Mouse (Mus musculus) adrenal gland, postnatal 36 days (tissue): ENCODE data around the gene Cdh16. TPM values are rescaled to one million over a fixed set of nuclear protein-coding genes. Genes with fewer than 3 reads are reported as not detected.
"Not testable (repeated sequence)": the region's sequence is repeated elsewhere in the genome, so short reads cannot be mapped to it uniquely, and the experiment has no call there.

Experiments
- DNase-seq, 2 experiments: peaks; one replicate each; pipeline ENCODE4 v3.0.0; 2021; ENCODE audit warnings: mixed read lengths in 1 of 2
- total RNA-seq, 2 experiments: library from RNA; stranded (reverse); gene quantifications; 2 replicates each; pipeline ENCODE4 v1.2.3; 2021

The Cdh16 gene
- total RNA-seq, 2 experiments from 2014 or later = not detected

GRCm38 (mm10) chr8:104613119-104613518 is 11.1 kb downstream of the Cdh16 start:
- no peak for DNase-seq

- no peak for DNase-seq
Observed at GRCm38 (mm10) chr8:104611613-104612012, 12.6 kb downstream of the Cdh16 start.

DNA sequence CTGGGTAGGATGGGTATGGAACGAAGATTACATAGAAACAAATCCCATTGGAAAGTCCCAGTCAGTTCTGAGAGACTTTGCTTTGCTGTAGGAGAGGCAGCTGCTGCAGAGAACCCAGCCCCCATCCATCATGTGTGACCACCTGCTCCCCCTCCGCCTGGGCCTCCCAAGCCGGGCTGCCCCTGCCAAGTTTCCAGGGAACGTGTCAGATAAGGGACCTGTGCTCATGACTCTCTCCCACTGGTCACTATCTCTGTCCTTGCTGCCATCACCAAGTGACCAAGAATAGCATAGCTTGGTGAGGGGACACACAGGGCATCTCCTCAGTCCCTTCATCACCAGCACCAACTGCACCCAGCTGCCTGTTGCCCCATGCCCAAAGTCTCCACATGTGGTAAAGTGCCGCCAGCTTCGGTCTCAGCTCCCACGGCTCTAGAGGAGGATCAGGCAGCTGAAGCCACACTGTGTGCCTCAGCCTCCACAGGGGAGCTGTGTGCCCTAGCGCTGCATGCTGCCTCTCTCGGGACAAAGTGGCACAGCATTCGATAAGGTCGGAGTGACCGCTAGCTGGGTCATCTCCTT is 13.9 kb downstream of the Cdh16 start:
- DNase-seq = no peak

DNA sequence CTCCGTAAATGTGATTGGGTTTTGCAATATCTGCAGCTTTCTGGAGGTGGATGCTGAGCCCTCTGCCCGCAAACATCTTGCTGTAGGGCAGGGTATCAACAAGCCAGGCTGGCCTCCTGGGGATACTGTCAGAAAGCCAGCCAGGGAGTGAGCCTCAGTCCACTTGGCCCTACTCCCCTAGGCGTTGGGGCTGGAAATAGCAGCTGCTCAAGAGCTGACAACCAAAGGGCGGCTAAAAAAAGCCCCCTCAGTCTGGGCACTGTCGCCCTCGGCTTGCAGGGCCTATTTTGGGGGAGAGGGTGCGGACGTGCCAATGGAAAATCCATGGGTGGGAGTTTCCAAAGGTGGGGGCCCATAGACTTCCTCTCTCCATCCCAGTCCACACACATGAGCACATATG is 15.0 kb downstream of the Cdh16 start:
- DNase-seq = no peak

GRCm38 (mm10) chr8:104607944-104608343 is 16.3 kb downstream of the Cdh16 start:
- no peak for DNase-seq

DNA sequence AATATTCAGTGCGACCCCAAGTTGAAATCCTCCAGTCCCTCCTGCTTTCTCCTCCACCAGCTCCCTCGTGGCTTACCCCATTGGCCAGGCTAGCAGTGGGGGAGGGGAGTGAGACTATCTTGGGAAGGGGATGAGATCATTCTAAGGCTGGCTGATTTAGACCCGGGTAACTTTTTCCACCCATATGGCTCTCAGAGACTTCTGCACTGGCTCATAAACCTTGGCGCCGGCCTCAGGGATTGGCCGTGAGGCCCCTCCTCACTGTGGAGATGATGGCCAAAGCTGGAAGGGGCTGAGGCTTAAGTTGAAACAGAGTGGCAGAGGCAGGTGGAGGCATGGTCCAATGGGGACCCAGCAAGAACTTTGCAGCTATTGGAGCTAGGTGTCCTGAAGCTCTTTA is 17.9 kb downstream of the Cdh16 start:
- DNase-seq = no peak

DNA sequence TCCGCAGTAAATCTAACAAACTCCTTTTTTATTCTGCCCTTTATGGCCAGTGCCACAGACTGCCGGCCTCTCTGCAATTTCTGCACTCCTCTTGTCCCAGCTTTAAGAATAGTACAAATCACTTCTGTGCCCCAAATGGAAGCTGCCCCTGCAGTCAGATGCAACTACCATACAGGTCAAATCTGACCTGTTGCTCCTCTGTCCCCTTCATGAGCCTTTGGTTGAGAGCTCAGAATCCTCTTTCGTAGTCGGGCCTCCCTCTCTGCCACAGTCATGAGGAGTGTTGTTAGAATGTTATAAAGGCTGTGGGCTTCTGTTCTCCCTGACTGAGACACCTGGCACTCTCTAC is 21.0 kb downstream of the Cdh16 start:
- no peak for DNase-seq

DNA sequence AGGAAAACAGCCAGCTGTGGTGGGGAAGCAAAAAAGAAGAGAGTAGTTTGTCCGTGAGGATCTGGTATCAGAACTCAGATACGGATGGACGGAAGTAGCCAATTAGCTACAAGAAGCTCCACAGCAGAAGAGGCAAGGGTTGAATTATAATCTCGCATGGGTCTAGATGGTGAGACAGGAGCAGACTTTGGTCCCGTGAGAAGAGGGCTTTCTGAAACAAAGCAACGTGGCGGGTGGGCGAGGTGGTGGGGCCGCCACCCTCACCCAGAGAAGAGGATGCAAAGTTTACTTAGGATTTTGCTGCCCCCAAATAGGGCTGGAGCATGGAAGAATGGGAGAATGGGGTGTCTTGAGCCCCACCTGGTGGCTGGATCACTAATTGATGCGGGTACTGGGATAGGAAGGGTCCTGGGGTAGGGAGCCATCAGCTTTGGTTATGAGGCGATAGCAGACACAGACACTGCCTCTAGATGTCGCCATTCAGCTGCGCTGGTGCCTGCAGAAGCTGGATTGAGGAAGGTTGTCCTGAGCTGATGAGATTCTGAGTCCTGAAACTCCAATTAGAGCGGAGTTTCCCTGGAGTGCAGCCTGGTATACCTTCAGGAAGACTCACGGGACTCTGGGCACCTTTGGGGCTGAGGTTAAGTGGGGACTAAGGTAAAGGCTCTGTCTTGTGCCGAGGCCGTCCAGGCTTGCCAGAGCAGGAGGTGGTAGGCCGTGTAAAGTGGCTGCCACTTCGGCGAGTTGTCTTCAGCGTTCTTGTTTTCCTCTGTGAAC is 21.5 kb downstream of the Cdh16 start:
- peak; percentile 85 to 90 for DNase-seq

DNA sequence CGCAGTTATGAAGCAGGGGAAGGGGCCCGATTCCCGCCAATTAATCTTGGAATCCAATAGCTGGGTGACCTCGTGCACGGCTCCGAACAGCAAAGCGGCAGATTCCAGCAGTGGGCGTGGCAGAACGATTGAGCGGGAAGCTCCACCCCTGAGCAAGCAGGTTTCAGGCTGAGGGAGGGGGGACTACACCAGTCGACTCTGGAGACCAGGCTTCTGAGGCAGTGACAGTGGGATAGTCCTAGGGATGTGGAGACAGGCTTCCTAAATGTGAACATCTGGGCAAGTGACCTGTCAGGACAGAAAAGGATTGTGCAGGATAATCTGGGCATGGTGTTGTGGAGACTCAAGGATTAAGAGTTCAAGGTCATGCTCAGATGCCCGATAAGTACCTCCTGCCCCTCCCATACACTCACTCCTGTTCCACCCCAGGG is 22.2 kb downstream of the Cdh16 start:
- DNase-seq = peak in 1 of 2 experiments; percentile 39

GRCm38 (mm10) chr8:104601386-104601785 is 22.8 kb downstream of the Cdh16 start:
- no peak for DNase-seq

GRCm38 (mm10) chr8:104598496-104598895 is 25.7 kb downstream of the Cdh16 start:
- peak; percentile 34 to 60 for DNase-seq

- peak; percentile 51 to 64 for DNase-seq
Observed at GRCm38 (mm10) chr8:104597656-104598055, 26.5 kb downstream of the Cdh16 start.

DNA sequence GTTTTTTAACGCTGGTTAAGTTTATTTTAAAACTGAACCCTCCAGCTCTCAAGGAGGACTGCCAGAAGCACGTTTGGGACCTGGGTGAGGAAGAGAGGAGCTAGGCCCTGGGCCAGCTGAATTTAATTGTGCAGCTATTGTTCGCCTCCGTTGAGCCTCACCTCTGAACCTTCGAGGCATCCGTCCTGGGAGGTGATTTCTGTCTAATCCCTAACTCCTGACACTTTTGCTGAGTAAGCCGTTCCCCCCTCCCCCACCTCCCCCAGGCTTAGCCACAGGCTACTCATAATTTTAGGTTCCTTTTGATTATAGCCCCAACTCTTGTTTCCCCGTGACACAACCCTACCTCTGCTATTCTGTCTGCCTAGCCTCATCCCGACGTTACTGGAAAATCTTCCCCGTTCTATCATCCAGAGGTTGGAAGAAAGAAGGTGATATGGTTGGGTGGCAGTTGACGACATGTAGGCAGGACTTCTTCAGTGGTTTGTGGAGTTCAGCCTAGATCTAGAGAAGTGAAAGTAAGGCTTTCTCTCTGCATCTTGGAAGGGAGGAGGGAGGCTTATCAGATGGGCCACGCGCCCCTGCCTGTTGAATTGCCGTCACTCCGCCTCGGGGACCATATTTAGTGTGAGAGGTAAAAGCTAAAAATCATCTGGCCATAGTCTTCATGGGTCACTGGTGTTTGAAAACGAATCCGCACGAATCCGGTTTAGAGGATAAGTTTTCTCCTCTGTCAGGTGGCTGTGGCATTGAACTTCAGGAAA is 28.2 kb downstream of the Cdh16 start:
- peak in 1 of 2 experiments; percentile 48 for DNase-seq

GRCm38 (mm10) chr8:104594611-104595362 is 29.4 kb downstream of the Cdh16 start:
- no peak for DNase-seq

DNA sequence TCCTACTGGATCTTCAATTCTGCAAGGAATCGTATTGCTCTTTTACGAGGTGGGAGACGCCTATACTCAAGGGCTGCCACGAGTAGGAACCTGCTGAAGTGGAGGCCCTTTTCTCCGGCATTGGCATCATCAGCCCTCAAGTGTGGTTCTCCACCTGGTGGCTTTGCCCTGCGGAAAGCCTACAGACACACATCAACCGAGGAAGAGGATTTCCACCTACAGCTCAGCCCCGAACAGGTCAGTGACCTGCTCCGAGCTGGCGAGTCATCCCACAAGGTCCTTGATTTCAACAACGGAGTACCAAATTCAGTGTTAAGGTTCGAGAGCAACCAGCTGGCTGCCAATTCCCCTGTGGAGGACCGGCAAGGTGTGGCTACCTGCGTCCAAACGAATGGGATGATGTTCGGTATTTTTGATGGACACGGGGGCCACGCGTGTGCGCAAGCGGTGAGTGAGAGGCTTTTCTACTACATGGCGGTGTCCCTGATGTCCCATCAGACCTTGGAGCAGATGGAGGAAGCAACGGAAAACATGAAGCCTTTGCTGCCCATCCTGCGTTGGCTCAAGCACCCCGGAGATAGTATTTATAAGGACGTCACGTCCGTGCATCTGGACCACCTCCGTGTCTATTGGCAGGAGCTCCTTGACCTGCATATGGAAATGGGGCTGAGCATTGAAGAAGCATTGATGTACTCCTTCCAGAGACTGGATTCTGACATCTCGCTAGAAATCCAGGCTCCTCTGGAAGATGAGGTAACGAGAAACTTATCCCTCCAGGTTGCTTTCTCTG is 30.5 kb downstream of the Cdh16 start:
- no peak for DNase-seq

- DNase-seq = no peak
Observed at GRCm38 (mm10) chr8:104592566-104592965, 31.6 kb downstream of the Cdh16 start.

GRCm38 (mm10) chr8:104591856-104592255 is 32.3 kb downstream of the Cdh16 start:
- no peak for DNase-seq

- peak; percentile 91 to 92 for DNase-seq
Observed at GRCm38 (mm10) chr8:104591133-104591834, 32.9 kb downstream of the Cdh16 start, which contains the start of gene Pdp2. Gene Pdp2 (plus strand): TSS chr8:104591451.

GRCm38 (mm10) chr8:104590284-104590683 is 33.9 kb downstream of the Cdh16 start:
- DNase-seq = no peak

DNA sequence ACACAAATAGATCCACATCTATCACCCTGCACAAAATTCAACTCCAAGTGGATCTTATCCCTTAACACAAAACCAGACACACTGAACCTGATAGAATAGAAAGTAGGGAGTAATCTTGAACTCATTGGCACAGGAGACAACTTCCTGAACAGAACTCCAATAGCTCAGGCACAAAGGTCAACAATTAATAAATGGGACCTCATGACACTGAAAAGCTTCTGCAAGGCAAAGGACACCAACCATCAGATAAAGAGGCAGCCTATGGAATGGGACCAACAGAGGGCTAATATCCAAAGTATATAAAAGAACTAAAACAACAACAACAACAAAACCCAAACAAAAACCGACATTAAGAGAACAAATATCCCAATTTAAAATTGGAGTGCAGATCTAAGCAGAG is 39.7 kb downstream of the Cdh16 start:
- DNase-seq = no peak

DNA sequence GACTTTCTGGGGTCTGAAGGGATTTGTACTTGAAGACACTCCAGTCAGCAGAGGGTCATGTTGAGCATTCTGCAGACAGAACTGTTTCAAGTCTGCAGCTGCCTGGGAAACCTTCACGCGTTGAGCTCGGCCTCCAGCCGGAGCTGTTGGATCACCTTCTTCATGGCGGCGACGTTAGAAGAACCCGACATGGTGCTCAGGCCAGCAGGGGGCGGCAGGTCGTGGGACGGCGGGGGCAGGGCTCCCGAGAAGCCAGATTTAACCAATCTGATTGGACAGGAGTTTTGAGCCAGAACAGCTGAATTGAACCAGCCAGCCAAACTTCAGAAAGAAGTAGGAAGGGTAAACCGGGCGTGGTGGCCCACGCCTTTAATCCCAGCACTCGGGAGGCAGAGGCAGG is 46.6 kb downstream of the Cdh16 start:
- not testable (repeated sequence) for DNase-seq
